Mouse (Mus musculus): Measurements from ENCODE around the gene Katna1. TPM values are rescaled to one million over a fixed set of nuclear protein-coding genes. Genes with fewer than 3 reads are reported as not detected.

Katna1 gene
- polyA plus RNA-seq, 1 experiment from 2014 or later = 55.5 TPM

- 97% methylated on average over 4 of the region's 4 CpGs for WGBS
These were observed 46.5 kb downstream of the Katna1 start for GRCm38 (mm10) chr10:7772346-7772745.

DNA sequence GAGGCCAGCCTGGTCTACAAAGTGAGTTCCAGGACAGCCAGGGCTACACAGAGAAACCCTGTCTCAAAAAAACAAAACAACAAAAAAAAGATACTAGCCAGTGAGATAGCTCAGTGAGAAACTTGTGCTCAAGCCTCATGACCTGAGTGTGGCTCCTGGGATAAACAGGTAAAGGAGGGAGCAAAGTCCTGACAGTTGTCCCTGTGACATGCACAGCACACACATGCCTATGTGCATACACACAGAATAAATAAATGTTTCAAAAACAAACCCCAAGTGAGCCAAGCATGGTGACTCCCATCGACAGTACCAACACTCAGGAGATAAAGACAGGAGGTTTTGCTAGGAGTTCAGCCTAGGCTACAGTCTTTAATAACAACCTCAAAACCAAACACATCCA, 47.0 kb downstream of the Katna1 start:
- Histone ChIP-seq H3K4me1 (replicated peaks; ENCODE audit: control insufficient read depth, insufficient read depth, low read length) (no peaks in the 10 kb centered on the region), H3K9ac (ENCODE audit: low read length) (no peak overlapping the region), H3K36me3 (ENCODE audit: control insufficient read depth, insufficient read depth, low read length) (peaks cover 20% of the 10 kb centered on the region), H3K9me3 (ENCODE audit: control insufficient read depth, low read length) (no peaks in the 10 kb centered on the region), H3K27ac (ENCODE audit: low read length) (no peak overlapping the region), H3K4me3 (ENCODE audit: low read length) (no peak overlapping the region), H3K27me3 (ENCODE audit: control insufficient read depth, insufficient read depth, low read depth, low read length) (no peaks in the 10 kb centered on the region), H3K4me2 (ENCODE audit: low read depth, low read length) (no peak overlapping the region)
- WGBS = 91% methylated on average over 1 of the region's 1 CpGs
- no peak for ATAC-seq (ENCODE audit: low read depth)

More at GRCm38 (mm10) chr10:7772346-7772745, 46.5 kb downstream of the Katna1 start:
- Histone ChIP-seq H3K4me1 (replicated peaks; ENCODE audit: control insufficient read depth, insufficient read depth, low read length) (no peaks in the 10 kb centered on the region), H3K27me3 (ENCODE audit: control insufficient read depth, insufficient read depth, low read depth, low read length) (no peaks in the 10 kb centered on the region), H3K36me3 (ENCODE audit: control insufficient read depth, insufficient read depth, low read length) (peaks cover 23% of the 10 kb centered on the region), H3K9ac (ENCODE audit: low read length) (no peak overlapping the region), H3K4me2 (ENCODE audit: low read depth, low read length) (no peak overlapping the region), H3K4me3 (ENCODE audit: low read length) (no peak overlapping the region), H3K9me3 (ENCODE audit: control insufficient read depth, low read length) (no peaks in the 10 kb centered on the region), H3K27ac (ENCODE audit: low read length) (no peak overlapping the region)
- no peak for ATAC-seq (ENCODE audit: low read depth)

- no peak for ATAC-seq (ENCODE audit: low read depth)
These were observed 49.6 kb downstream of the Katna1 start for GRCm38 (mm10) chr10:7775421-7775820.

DNA sequence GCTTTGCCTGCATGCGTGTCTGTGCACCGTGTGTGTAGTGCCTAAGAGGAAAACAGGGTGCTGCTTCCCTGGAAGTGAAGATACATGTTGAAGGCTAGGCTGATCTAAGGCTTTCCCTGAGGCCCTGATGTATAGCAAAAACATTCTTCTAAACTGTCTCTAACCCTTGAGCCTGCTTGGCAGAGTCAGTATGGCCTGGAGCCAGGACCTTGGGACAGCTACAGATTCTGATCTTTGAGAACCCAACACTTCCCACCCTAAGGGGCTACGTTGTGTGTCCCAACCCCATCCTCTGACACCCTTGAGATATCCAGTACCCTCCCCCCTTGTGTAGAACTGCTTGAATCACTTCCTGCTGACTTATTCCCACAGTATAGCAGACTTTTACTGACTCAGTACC, 52.6 kb downstream of the Katna1 start:
- WGBS = 85% methylated on average over 3 of the region's 3 CpGs
- Histone ChIP-seq H3K9me3 (ENCODE audit: control insufficient read depth, low read length) (no peaks in the 10 kb centered on the region), H3K9ac (ENCODE audit: low read length) (no peak overlapping the region), H3K4me3 (ENCODE audit: low read length) (no peak overlapping the region), H3K36me3 (ENCODE audit: control insufficient read depth, insufficient read depth, low read length) (peaks cover 12% of the 10 kb centered on the region), H3K27ac (ENCODE audit: low read length) (no peak overlapping the region), H3K27me3 (ENCODE audit: control insufficient read depth, insufficient read depth, low read depth, low read length) (no peaks in the 10 kb centered on the region), H3K4me1 (replicated peaks; ENCODE audit: control insufficient read depth, insufficient read depth, low read length) (peaks cover 6% of the 10 kb centered on the region; the same call in 1 of the 2 replicates), H3K4me2 (ENCODE audit: low read depth, low read length) (no peak overlapping the region)
- no peak for ATAC-seq (ENCODE audit: low read depth)

More at GRCm38 (mm10) chr10:7775421-7775820, 49.6 kb downstream of the Katna1 start:
- H3K4me2 ChIP-seq (ENCODE audit: low read depth, low read length) = no peak overlapping the region
- H3K9me3 ChIP-seq (ENCODE audit: control insufficient read depth, low read length) = no peaks in the 10 kb centered on the region
- H3K27ac ChIP-seq (ENCODE audit: low read length) = no peak overlapping the region
- H3K9ac ChIP-seq (ENCODE audit: low read length) = no peak overlapping the region
- no peaks in the 10 kb centered on the region for H3K27me3 ChIP-seq (ENCODE audit: control insufficient read depth, insufficient read depth, low read depth, low read length)
- no peak overlapping the region for H3K4me3 ChIP-seq (ENCODE audit: low read length)
- peaks cover 6% of the 10 kb centered on the region; the same call in 1 of the 2 replicates for H3K4me1 ChIP-seq (replicated peaks; ENCODE audit: control insufficient read depth, insufficient read depth, low read length)
- H3K36me3 ChIP-seq (ENCODE audit: control insufficient read depth, insufficient read depth, low read length) = peaks cover 22% of the 10 kb centered on the region
- 90% methylated on average over 8 of the region's 8 CpGs for WGBS

- peaks cover 6% of the 10 kb centered on the region; the same call in 1 of the 2 replicates for H3K4me1 ChIP-seq (replicated peaks; ENCODE audit: control insufficient read depth, insufficient read depth, low read length)
- H3K9ac ChIP-seq (ENCODE audit: low read length) = peak overlapping the region; percentile 92
- no peak overlapping the region for H3K27ac ChIP-seq (ENCODE audit: low read length)
- no peak for ATAC-seq (ENCODE audit: low read depth)
- H3K36me3 ChIP-seq (ENCODE audit: control insufficient read depth, insufficient read depth, low read length) = peaks cover 7% of the 10 kb centered on the region
- H3K4me2 ChIP-seq (ENCODE audit: low read depth, low read length) = peak overlapping the region; percentile 83
- peak overlapping the region; percentile 100 for H3K4me3 ChIP-seq (ENCODE audit: low read length)
- H3K27me3 ChIP-seq (ENCODE audit: control insufficient read depth, insufficient read depth, low read depth, low read length) = no peaks in the 10 kb centered on the region
- WGBS = 19% methylated on average over 7 of the region's 7 CpGs
- no peaks in the 10 kb centered on the region for H3K9me3 ChIP-seq (ENCODE audit: control insufficient read depth, low read length)
These were observed 54.0 kb downstream of the Katna1 start for GRCm38 (mm10) chr10:7779751-7780237.

- H3K4me3 ChIP-seq (ENCODE audit: low read length) = peak overlapping the region; percentile 100
- H3K9me3 ChIP-seq (ENCODE audit: control insufficient read depth, low read length) = no peaks in the 10 kb centered on the region
- peaks cover 6% of the 10 kb centered on the region; the same call in 1 of the 2 replicates for H3K4me1 ChIP-seq (replicated peaks; ENCODE audit: control insufficient read depth, insufficient read depth, low read length)
- no peaks in the 10 kb centered on the region for H3K27me3 ChIP-seq (ENCODE audit: control insufficient read depth, insufficient read depth, low read depth, low read length)
- peaks cover 7% of the 10 kb centered on the region for H3K36me3 ChIP-seq (ENCODE audit: control insufficient read depth, insufficient read depth, low read length)
- WGBS = under 1% methylated on average over 63 of the region's 77 CpGs
- H3K27ac ChIP-seq (ENCODE audit: low read length) = peak overlapping the region; percentile 73
- peak overlapping the region; percentile 92 for H3K9ac ChIP-seq (ENCODE audit: low read length)
- H3K4me2 ChIP-seq (ENCODE audit: low read depth, low read length) = peak overlapping the region; percentile 83
- peak; percentile 97 for ATAC-seq (ENCODE audit: low read depth)
These were observed 54.7 kb downstream of the Katna1 start for GRCm38 (mm10) chr10:7780238-7781176.

GRCm38 (mm10) chr10:7781214-7781613, 55.4 kb downstream of the Katna1 start:
- Histone ChIP-seq H3K4me1 (replicated peaks; ENCODE audit: control insufficient read depth, insufficient read depth, low read length) (peaks cover 6% of the 10 kb centered on the region; the same call in 1 of the 2 replicates), H3K27me3 (ENCODE audit: control insufficient read depth, insufficient read depth, low read depth, low read length) (no peaks in the 10 kb centered on the region), H3K4me3 (ENCODE audit: low read length) (peak overlapping the region; percentile 100), H3K27ac (ENCODE audit: low read length) (no peak overlapping the region), H3K9me3 (ENCODE audit: control insufficient read depth, low read length) (no peaks in the 10 kb centered on the region), H3K4me2 (ENCODE audit: low read depth, low read length) (peak overlapping the region; percentile 67), H3K9ac (ENCODE audit: low read length) (peak overlapping the region; percentile 56; the same call in 1 of the 2 replicates), H3K36me3 (ENCODE audit: control insufficient read depth, insufficient read depth, low read length) (peaks cover 7% of the 10 kb centered on the region)
- WGBS = 47% methylated on average over 3 of the region's 3 CpGs
- ATAC-seq (ENCODE audit: low read depth) = peak; percentile 15

DNA sequence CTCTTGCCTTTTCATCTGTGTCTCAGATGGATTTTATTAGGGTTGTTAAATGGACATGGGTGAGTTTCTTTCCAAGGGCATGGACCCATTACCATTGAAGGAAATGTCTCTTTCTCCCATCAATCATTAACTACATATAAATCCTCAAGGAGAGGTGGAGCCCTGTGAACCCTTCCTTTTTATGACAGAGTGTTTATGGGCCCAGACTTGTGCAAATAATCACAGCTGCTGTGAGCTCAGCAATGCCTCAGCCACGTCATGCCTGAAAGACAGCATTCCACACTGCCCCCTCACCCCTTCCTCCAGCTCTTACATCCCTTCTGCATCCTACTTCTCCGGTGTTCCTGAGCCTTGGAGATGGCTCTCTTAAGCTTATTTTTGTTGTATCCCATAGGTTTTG, 61.5 kb downstream of the Katna1 start:
- no peak for ATAC-seq (ENCODE audit: low read depth)
- Histone ChIP-seq H3K27ac (ENCODE audit: low read length) (no peak overlapping the region), H3K9me3 (ENCODE audit: control insufficient read depth, low read length) (no peaks in the 10 kb centered on the region), H3K9ac (ENCODE audit: low read length) (no peak overlapping the region), H3K4me1 (replicated peaks; ENCODE audit: control insufficient read depth, insufficient read depth, low read length) (peaks cover 3% of the 10 kb centered on the region; the same call in 1 of the 2 replicates), H3K4me3 (ENCODE audit: low read length) (no peak overlapping the region), H3K4me2 (ENCODE audit: low read depth, low read length) (no peak overlapping the region), H3K36me3 (ENCODE audit: control insufficient read depth, insufficient read depth, low read length) (peaks cover 16% of the 10 kb centered on the region), H3K27me3 (ENCODE audit: control insufficient read depth, insufficient read depth, low read depth, low read length) (no peaks in the 10 kb centered on the region)
- 27% methylated on average over 2 of the region's 2 CpGs for WGBS

DNA sequence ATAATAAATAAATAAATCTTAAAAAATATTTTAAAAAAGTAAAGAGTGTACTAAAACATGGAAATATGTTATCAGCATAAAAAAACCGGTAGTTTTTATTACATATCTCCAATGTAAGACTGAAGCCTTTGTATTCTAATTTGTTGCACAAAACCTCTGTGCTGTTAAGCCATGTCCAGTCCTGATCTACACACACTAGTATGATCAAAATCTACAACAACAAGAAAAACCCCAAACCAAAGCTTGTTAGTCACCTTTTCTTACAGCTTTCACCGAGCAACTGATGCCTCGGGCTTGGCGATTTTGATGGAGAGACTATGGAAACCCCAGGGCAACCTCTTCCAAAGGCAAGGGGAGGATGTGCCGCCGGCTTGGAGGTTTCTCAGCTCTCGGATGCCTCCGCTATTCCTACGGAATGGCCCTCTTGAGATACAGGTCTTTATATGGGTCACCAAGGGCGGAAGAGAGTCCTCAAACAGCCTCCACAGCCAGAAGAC, 66.5 kb downstream of the Katna1 start:
- ATAC-seq (ENCODE audit: low read depth) = peak; percentile 59
- Histone ChIP-seq H3K4me3 (ENCODE audit: low read length) (peak overlapping the region; percentile 71), H3K4me1 (replicated peaks; ENCODE audit: control insufficient read depth, insufficient read depth, low read length) (peaks cover 9% of the 10 kb centered on the region), H3K9me3 (ENCODE audit: control insufficient read depth, low read length) (no peaks in the 10 kb centered on the region), H3K9ac (ENCODE audit: low read length) (peak overlapping the region; percentile 94), H3K27ac (ENCODE audit: low read length) (peak overlapping the region; percentile 63; the same call in 1 of the 2 replicates), H3K36me3 (ENCODE audit: control insufficient read depth, insufficient read depth, low read length) (peaks cover 22% of the 10 kb centered on the region), H3K27me3 (ENCODE audit: control insufficient read depth, insufficient read depth, low read depth, low read length) (no peaks in the 10 kb centered on the region), H3K4me2 (ENCODE audit: low read depth, low read length) (peak overlapping the region; percentile 63)
- under 1% methylated on average over 10 of the region's 10 CpGs for WGBS
